Mouse (Mus musculus): ENCODE results near the gene Gm7271.

DNA sequence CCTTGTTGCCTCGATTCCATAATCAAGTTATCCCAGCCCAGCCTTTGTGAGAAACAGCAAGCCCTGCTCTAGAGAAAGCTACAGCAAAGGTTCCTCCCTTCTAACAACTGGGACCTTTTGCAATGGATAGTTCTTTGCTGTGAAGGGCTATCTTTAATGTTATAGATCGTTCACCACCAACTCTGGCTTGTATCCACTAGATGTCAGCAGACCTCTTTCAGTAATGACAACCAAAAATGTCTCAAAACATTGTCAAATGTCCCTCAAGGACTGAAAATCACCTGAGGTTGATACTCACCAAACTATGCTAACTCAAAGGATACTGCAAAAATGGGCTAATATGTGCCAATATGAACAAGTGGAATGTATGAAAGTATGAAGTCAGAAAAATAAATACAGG is 42.0 kb downstream of the Gm7271 start:
- no peak for TF ChIP-seq CTCF (IDR thresholded peaks at IDR 0.05; ENCODE audit: borderline replicate concordance, control insufficient read depth, extremely low read depth, insufficient read depth, low read length, poor library complexity)
- TF ChIP-seq POLR2A (IDR thresholded peaks at IDR 0.05; ENCODE audit: control insufficient read depth, extremely low read depth, insufficient read depth, low read length, poor library complexity) = no peak

All from thymus, adult 2 months (tissue).